Mouse (Mus musculus) urinary bladder, postnatal 4 days (tissue): ENCODE results near the gene Slco4c1.

Experiments
- DNase-seq, 2 experiments: peaks; one replicate each; pipeline ENCODE4 v3.0.0; 2021 to 2022; ENCODE audit warnings: low spot score in 2 of 2

The Slco4c1 gene

DNA sequence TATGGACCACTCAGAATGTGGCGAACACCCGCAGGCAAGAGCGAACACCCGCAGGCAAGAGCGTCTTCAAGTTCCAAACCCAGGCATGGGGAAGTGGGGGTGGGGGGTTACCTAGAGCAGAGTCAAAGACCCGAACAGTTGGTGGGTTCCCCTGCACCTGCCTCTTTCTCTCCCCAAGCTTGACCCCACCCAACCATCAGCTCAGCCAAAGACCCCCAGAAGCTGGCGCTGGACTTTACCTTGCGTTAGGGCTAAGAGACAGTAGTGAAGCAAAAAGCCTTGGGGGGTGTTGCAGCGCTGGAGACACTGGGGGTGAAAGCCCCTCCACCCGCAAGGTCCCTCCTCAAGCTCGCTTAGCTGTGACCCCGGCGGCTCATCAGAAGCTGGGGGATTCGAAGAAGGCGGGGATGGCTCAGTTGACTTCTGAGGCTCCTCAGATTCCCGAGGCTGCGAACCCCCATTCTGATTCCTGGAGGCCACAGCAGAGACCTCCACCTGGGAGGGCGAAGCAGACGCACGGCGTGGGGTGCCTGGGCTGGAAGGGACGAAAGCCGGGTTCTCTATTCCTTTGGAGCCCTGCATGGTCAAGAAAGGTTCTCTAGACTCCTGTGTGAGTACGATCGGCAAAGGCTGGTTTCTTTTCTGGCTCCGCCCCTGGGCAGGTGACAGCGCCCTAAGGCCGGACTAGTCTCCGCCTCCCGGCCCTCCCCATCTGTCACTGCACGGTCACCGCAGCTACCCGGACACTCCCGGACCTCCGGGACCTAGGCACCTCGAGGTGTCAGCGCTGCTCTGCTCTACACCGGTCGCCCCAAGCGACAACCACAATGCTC is at the start of gene Slco4c1:
Gene Slco4c1 (minus strand): TSS at position 644 of the 833 bp plus-strand sequence.
- peak in 1 of 2 experiments; percentile 59 for DNase-seq

DNA sequence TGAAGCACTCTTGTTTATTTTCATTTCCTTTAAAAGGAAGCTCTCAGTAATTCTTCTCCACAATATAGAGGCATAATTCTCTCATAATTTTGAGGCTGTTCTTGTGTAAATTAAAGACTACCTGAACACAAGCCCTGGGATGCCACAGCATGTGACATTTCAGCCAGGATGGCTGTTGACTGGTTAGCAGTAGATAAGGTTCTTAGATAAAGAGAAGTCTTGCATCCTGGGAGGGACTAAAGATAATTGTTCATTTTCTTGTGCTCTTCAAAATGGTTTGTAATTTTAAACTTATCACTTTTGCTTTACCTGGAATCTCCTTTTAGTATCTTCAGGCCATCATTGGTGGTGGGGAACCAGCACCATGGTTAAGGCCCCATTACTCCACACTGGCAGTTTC is 45.4 kb upstream of the Slco4c1 start:
- DNase-seq, result no peak

DNA sequence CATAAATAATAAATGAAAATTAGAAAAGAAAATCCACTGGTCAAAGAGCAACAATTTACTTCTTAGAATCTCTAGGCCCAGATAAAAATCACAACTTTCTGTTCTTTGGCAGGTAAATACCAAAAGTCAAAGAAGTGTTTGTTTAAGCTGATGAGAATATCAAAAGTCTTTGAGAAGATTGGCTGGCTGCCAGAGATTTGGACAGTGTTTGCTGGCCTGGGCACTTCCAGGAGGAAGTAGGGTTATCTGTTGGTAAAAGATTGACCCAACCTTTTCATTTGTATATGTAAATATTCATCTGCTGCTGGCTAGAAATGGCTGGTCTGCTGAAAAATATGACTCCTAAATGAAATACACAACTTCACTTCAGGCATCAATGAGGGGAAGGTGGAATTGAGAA is 11.8 kb upstream of the Slco4c1 start:
- no peak for DNase-seq

DNA sequence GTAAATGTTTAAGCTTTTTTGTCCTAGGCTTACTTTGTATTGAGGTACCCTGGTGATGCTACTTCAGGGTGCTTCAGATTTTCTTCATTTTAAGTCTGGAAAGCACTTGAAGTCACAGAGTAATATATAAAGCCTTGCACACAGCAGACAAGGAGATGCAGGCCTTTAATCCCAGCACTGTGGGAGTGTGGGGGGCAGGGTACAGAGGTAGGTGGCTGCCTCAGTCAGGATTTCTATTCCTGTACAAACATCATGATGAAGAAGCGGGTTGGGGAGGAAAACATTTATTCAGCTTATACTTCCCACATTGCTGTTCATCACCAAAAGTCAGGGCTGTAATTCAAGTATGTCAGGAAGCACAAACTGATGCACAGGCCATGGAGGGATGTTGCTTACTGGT is 6.6 kb upstream of the Slco4c1 start:
- no peak for DNase-seq

DNA sequence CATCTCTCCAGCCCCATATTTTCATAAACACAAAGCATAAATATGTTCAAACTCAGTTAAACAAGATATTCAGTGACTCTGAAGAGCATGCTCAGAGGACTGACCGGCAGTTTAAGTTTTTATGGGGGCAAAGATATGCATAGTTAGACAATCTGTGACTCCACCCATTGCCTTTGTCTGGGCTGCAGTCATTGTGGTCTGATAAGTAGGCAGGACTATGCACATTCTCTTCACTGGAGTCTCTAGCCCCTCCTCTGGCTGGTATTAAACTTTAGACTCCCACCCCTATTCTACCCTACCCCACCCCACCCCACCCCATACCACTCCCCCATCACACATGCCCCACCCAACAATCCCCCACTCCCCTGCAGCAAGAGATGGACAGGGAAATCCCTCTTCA is 4.1 kb upstream of the Slco4c1 start:
- no peak for DNase-seq

DNA sequence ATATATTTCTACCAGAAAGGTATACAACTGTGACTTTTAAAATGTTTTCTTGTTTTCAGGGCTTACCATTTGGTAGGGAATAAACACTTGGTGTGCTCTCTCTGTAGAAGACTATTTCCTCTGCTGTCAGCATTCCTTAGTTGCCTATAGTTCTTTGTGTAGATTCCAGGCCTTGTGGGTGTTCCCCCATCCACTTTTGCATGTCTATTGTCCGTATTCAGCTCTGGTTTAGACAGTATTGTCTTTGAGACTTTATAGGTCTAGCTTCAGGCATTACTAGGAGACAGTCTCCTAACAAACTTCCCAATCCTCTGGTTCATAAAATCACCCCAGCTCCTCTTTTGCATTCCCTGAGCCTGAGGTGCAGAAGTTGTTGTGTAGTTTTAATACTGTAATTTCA is 2.7 kb upstream of the Slco4c1 start:
- DNase-seq, result no peak

DNA sequence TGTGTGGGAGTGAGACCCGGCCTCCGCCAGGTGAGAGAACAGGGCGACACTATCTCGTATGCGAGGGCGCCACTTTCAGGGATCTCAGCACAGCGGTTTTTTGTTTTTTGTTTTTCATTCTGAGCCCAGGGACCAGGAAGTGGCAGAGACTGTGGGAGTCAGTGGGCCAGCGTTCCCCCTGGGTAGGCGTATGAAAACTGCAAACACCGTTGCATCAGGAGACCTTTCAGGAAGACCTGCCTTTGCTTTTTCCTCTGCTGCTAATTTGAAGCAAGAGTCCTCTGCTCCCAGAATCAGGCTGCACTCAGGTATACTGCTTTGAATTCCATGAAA is 356 bp upstream of the Slco4c1 start:
- DNase-seq, result no peak

DNA sequence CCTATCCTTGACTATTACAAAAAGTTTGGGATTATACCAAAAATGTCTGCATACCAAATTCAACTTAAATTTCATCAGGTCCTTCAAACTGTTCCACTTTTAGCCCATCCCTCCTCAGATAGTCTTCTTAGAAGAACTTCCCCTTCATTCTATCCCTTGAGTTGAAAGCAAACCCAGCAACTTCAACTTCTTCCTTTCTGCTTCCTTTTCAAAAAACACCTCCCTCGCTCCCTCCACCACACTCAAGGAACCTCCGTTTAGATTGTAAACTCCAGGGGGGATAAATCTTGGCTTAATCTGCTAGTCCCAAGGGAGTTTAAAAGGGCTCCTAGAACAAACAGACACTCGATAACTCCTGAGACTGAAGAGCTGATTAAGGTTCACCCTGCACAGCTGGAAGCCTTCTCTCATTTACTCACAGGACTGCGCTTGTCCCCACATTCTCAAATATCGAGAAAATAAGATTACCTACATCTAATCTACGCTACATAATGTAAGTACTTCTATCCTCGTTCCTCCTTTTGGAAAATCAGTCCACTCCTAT is 1.1 kb downstream of the Slco4c1 start:
- DNase-seq, result no peak

DNA sequence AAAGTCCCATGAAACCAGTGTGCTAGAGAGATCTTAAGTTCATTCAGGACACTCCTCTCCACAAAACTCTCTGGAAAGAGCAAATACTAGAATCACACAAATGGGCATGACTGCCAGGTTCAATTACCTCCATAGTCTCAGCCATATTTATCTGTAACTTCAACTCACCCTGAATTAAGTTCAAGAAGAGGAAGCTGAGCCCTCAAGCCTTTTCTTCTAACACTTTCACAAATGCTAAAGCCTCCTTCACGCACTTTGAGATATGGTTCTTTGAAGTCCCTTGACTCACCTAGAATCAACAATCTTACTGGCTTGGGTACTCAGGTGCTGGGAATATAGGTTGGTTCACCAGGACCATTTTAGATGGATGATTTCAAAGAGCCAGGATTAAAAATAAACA is 3.2 kb downstream of the Slco4c1 start:
- no peak for DNase-seq

DNA sequence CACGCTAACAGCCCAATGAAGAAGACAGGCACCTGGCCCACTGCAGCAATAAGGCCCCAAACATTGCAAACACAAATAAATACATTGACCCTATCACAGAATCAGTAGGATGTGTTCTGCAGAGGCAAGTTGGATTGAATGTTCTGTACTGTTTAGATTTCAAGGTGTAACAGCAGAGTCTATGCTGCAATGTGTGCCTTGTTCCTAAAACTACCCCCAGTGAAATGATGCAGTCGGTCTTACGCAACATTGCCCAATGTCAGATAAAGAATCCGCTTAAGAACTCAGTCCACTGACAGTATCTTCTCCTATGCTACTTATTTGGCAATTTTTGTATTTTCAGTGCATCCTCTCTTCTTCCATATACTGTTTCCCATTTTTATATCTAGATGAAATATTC is 6.0 kb downstream of the Slco4c1 start:
- no peak for DNase-seq

DNA sequence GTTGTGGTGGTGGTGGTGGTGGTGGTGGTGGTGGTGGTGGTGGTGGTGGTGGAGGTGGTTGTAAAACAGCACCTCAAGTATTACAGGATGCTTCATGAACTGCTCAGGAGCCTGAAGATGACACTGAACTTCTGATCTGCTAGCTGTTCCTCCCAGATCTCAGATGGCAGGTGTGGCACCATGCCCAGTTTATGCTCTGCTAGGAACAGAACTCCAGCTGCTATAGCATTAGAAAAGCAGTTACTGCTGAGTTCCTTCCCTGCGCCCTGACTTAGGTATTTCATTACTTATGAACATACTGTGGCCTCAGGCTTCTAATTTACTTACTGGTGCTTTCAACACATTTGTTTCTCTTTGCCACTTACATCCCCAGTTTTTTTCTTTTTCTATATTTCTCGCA is 7.9 kb downstream of the Slco4c1 start:
- DNase-seq, result no peak

DNA sequence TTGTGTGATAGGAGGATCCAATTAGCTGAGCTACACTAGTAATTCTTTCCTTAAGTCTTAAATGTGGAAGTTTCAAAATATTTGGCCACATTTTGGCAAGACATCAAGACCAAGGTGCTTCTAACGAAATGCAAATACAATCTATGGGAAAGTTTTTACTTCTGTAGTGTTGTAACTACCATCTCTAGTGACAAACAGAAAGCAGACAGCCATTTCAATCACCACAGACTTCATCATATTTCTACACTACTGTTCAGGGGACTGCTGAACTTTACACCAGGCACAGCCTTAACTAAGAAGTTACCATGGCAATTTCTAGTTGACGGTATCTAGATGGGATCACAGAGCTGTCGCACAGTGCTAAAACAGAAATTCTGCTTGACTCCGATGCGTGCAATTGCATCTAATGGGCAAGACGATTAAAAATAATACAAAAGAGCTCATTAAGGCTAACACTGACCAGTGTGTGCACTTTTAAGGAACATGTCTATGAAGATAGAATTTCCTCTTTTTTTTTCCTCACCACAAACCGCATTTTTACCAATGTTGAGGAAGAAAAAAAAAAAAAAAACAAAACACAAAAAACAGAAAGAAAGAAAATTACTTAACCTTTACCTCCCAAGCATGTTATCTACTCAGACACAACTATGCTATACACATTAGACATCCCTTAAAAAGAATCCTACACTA is 11.8 kb downstream of the Slco4c1 start:
- DNase-seq, result no peak

DNA sequence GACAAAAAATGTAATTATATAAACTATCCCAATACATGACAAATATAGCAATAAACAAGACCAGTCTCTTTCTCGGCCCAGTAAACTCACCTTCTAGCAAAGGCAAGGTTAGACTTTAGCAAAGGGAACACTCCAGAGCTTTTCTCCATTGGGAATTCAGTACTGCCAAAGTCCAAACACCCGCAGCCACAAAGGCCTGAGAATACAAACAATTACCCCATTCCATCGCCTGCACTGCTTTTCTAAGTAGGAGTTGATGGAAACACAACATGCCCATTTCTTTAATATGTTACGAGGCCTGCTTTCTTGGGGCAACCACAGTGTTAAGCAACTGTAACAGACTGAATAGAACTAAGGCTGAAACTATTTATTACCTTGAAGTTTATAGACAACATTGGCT is 18.4 kb downstream of the Slco4c1 start:
- no peak for DNase-seq

DNA sequence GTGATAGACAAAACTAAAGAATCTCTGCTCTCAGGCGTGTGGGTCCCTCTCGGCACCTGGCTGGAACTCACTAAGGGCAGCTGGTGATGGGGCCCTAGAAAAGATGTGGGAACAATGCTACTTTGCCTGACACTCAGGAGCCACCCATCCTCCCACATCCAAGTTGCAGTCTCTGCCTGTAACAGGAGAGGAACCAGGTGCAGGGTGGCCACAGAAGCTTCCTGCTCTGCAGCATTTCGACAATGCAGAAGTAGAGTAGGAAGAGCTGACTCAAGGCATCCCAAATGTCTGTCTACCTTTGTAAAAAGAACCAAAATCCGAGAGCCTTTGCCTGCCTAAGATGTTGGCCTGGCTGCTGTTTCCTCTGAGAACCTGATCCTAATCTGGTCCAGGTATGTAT is 22.9 kb downstream of the Slco4c1 start:
- DNase-seq, result no peak

DNA sequence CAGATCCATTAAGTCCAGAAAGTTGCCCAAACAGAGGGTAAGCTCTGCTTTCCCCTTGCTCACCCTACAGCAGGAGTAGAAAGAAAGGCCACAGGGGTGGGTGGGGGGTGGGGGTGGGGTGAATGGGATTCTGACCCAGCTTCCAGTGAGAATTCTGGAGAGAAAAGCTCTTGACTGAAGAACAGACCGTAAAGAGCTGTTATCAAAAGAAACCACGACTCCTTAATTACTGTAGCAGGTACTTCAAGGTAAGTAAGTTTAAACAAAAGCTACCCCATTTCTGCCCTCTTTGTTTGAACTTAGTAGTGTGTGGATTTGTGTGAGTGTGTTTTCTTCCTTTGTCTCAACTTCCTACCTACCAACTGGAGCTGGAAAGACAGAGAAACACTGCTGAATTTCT is 23.4 kb downstream of the Slco4c1 start:
- DNase-seq, result no peak

DNA sequence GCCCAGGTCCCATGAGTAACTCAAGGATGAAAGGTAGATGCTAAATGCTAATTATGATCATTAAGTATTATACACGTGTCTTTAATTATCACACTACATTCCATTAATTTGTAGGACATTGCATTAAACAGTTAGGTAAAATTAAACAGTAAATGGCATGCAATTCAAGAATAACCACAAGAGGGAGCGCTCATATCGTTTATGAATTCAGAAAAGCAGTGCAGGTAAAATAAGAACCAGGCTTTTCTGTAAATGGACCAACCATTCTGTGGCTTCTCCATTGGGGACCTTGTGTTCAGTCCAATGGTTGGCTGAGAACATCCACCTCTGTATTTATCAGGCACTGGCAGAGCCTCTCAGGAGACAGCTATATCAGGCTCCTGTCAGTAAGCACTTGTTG is 25.2 kb downstream of the Slco4c1 start:
- no peak for DNase-seq

DNA sequence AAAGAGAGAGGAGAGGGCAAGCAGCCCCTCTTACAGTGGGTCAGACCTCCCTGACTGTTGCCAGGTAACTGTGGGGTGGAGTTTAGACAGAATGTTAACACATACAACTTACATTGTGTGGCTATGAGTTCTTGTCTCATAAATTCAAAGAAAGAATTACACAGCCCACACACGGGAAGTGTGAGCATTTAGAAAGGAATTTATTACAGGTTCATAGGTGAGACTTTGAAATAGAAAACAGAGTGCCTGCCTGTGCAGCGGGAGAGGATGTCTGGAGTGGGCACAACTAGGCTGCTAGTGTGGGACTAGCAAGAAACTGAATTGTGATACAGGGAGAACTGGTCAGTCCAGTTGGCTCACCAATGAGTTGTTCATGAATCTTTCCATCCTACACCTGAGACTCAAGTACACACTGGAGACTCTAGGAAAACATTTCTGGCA is 66.7 kb downstream of the Slco4c1 start:
- DNase-seq, result no peak

DNA sequence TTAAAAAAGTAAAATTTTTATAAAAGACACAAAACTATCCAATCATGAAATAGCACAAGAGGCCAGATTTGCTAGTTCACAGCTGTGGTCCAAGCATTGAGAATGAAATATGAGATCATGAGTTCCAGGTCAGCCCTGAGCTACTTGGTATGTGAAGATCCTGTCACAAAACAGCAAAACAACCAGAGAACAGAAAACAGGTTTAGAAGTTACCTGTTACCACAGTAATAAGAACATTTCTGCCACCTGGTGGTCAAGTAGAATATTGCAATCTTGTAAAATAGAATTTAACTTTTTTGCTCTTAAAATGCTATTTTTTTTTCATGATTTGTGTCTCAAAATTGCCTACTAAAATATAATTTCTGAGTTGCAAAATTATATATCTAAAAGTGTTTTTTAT is 70.4 kb downstream of the Slco4c1 start:
- no peak for DNase-seq

DNA sequence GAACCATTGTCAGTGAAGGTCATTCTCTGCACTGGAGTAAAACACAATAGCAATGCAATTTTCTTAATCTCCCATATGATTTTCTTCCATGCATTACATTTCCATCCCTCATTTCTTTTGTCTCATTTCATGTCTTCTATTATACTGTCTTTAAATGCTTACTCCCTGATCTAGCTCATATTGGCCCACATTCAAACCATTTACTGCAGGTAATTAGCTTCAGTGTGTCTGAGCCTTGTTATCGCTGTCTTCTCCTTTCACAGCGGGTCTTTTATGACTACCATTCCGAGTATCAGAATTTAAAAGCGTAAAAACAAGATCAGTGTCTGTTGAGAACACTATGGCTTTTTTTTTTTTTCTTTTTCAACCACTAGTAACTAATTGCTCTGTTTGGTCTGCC is 77.3 kb downstream of the Slco4c1 start:
- DNase-seq, result no peak

DNA sequence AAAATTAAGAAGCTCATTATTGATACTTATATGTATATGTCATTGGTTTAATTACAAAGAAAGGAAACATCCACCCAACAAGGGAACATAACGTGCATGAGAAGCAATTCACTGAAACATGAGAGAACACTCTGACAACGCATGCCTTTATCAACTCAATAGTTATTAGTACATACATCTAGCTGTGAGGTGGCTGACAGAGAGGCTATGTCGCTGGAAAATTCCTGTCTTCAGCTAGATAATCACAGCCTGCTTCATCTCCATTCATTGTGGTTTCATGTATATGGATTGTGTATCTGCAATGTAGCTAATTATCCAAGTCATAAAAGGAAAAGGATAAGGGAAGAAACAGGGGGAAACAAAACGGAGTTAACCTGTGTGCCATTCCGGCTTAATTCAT is 77.7 kb downstream of the Slco4c1 start:
- DNase-seq, result no peak

DNA sequence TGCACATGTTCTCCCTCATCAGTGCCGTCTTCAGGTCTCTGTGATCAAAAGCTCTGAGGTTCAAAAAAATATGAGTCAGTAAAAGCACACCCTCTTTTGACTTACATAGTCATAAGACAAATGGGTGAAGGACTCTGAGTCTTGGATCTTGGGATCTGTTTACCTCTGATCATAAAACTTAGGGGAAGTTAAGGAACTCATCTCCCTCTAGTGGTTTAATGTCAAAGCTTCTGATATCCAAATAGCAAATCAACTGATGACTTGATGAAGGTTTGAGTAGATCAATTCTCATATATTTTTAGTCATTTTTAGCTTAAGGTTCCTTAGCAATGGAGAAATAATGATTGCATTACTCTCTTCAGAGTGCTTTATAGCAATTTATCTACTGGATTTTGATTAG is 82.7 kb downstream of the Slco4c1 start:
- no peak for DNase-seq

DNA sequence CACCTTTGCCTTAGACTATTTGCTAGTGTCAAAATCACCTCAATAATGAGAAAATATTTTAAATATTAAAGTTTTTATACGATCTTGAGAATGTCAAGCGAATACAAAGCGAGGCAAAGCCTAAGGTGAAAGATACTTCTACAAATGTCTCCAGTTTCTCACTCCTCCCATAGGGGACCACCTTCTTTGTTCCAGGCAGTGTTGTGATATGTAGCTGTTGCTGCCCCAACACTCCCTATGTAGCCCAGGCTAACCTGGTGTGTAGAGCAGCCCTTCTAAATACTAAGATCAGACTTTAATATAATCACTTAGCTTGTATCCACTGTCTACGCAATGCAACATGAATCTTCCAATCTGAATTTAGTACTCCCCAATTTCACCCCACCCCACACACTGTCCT is 97.8 kb downstream of the Slco4c1 start:
- no peak for DNase-seq

DNA sequence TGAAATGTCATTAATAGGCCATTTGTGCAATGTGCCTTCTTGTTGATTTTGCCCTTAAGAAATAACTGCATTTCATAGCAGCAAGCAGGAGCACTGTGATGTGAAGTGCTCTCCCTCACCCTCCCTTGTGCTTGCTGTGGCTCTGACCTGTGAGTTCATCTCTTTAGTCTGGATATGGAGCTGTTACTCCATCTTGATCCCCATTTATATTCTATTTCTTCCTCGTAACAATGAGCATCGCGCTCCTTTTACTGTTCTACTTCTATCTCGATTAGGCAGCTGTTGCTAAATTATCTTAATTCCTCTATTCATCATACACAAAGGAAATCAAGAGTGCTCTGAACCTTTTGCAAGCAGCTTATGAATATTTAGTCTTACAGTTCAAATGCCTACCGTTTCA is 98.3 kb downstream of the Slco4c1 start:
- DNase-seq, result no peak
